13 mouse cellular contexts compared by ENCODE assay signal in the genomic region with DNA sequence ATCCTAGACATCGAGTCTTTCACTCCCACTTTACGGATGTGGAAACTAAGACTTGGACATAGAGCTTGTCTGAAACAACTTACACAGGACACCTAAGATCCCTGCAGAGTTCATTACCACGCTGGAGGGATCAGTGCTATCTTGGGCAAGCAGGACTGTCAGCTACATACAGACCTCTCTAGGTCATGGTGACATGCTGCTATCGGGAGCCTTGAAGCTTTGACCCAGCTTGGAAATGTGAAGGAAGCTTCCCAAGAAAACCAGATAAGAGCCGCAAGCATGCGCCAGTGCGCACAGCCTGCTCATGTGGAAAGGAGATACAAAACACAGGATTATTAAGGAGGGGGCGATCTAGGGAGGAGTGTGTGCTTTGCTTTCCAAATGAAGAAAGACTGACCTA. TPM values are rescaled to one million over a fixed set of nuclear protein-coding genes. Genes with fewer than 3 reads are reported as not detected.
"Had no signal": no experiment of that assay in that cellular context is flagged by ENCODE, and none has a peak within 500 bp of the region (broad histone marks: within the 10 kb centered on the region; RNA-seq: fewer than 3 reads in every experiment).

No protein-coding gene starts in this region.

- H3K4me3 ChIP-seq: limb, embryonic 12.5 days; liver, embryonic 13.5 days; midbrain, embryonic 13.5 days; stomach, embryonic 15.5 days had no signal

- DNase-seq: kidney, postnatal 25 days; layer of hippocampus, postnatal 36 days; liver; liver, embryonic 13.5 days; lung, adult 2 months; lung, postnatal 36 days; right cerebral cortex, postnatal 14 days; thymus, postnatal 4 days had no signal

- H3K9ac ChIP-seq: limb, embryonic 12.5 days; liver, embryonic 13.5 days; midbrain, embryonic 13.5 days; stomach, embryonic 15.5 days had no signal

- H3K9me3 ChIP-seq: limb, embryonic 12.5 days; liver, embryonic 13.5 days; midbrain, embryonic 13.5 days; stomach, embryonic 15.5 days had no signal

- H3K27ac ChIP-seq: limb, embryonic 12.5 days; liver, embryonic 13.5 days; midbrain, embryonic 13.5 days had no signal

- H3K27me3 ChIP-seq: limb, embryonic 12.5 days; liver, embryonic 13.5 days; midbrain, embryonic 13.5 days; stomach, embryonic 15.5 days had no signal

- H3K4me2 ChIP-seq: limb, embryonic 12.5 days; liver, embryonic 13.5 days; midbrain, embryonic 13.5 days; stomach, embryonic 15.5 days had no signal

- ATAC-seq: lung, postnatal 0 days; midbrain, embryonic 13.5 days had no signal

RNA-seq across cellular contexts. Expression of gene Sh2d4b, which starts 22.8 kb away (rescaled TPM):
- total RNA-seq: megakaryocyte progenitor cell, adult 5-6 weeks had no signal
